ENCODE assay signal across 25 mouse cellular contexts in the genomic region with DNA sequence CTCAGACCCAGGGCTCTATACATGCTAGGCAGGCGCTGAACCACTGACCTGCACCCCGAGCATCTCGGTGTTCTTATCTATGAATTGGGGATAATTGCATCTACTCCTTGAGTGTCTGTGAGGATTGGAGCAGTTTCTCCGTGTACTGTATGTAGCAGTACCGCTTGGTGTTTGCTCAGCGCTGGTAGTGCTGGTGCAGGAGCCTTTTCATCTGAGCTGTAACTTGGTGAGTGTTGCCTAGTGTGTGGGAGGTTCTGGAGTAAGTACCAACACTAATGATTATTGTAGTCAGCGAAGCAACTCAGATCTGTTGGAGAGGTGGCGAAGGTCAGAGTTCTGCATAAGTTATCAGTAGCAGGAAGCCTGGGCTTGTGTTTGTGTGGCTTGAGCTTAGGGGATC. TPM values are rescaled to one million over a fixed set of nuclear protein-coding genes. Genes with fewer than 3 reads are reported as not detected.
A peak's percentile ranks its signal among the peaks of the same experiment; 100 is the strongest.
DNase-seq lines count a peak whose midpoint lies in the region; TF ChIP-seq lines count a peak whose summit lies in the region.
"Had no signal": no experiment of that assay in that cellular context is flagged by ENCODE, and none has a peak within 500 bp of the region (broad histone marks: within the 10 kb centered on the region; RNA-seq: fewer than 3 reads in every experiment).

No protein-coding gene starts in this region.

- 82% methylated on average over 8 of the region's 8 CpGs for WGBS in heart, embryonic 10.5 days

- H3K27ac ChIP-seq in heart, embryonic 10.5 days, result no peak overlapping the region
- no peak overlapping the region; the same call in 1 of the 2 replicates for H3K27ac ChIP-seq in layer of hippocampus, adult 2 months

- peak; percentile 66 for DNase-seq in heart, adult 11 months
- DNase-seq in heart, embryonic 10.5 days (ENCODE audit: low spot score), result no peak
- peak; percentile 14 for DNase-seq in right cerebral cortex, adult 18-20 months
- no peak for DNase-seq in right cerebral cortex, postnatal 10 days (ENCODE audit: low spot score in 2 of 2)
- DNase-seq in brain, adult 2 months (ENCODE audit: low read depth, low spot score), result peak; percentile 61
- DNase-seq in layer of hippocampus, adult 2 months (ENCODE audit: low spot score in 2 of 2), result no peak
- DNase-seq: adrenal gland, adult 2 months; adrenal gland, adult 8-10 months; adrenal gland, postnatal 10 days; adrenal gland, postnatal 14 days; adrenal gland, postnatal 25 days; adrenal gland, postnatal 36 days; B cell, adult 2 months; cerebellum, adult 11 months; cerebellum, adult 11-12 months; cerebellum, adult 18-20 months; cerebellum, adult 2 months had no signal

- no peaks in the 10 kb centered on the region for H3K27me3 ChIP-seq in heart, embryonic 10.5 days (ENCODE audit: insufficient read depth, poor library complexity, severe bottlenecking)
- H3K27me3 ChIP-seq: CH12.LX, Patski had no signal

- H3K9me3 ChIP-seq in heart, embryonic 10.5 days, result no peaks in the 10 kb centered on the region
- H3K9me3 ChIP-seq: G1E had no signal

- H3K4me1 ChIP-seq in heart, embryonic 10.5 days, result no peaks in the 10 kb centered on the region

- H3K4me3 ChIP-seq in heart, embryonic 10.5 days, result no peak overlapping the region
- no peak overlapping the region for H3K4me3 ChIP-seq in layer of hippocampus, adult 2 months

- TF ChIP-seq CTCF in layer of hippocampus, adult 2 months (conservative IDR thresholded peaks at IDR 0.05), result no peak

- peaks cover 61% of the 10 kb centered on the region for H3K36me3 ChIP-seq in heart, embryonic 10.5 days

RNA-seq across cellular contexts. Expression of a gene that starts 12.2 kb away (rescaled TPM):
- polyA plus RNA-seq in heart, embryonic 10.5 days (2016; fragmentation: Nextera tagmentation; extraction: Ambion mirVana), result 6.0 and 7.0 TPM in 2 replicates
- 10 to 100 TPM; 31.1 to 33.7 TPM for total RNA-seq in layer of hippocampus, adult 2 months (2021)

RNA-seq across cellular contexts. Expression of a gene that starts 12.2 kb away (rescaled TPM):
- 0.21 TPM in 1 of 2 replicates, not detected in the other for polyA plus RNA-seq in heart, embryonic 10.5 days (2016; fragmentation: Nextera tagmentation; extraction: Ambion mirVana)
- total RNA-seq in layer of hippocampus, adult 2 months (2021), result not detected
- total RNA-seq: adrenal gland, adult 18-20 months; adrenal gland, adult 2 months; adrenal gland, adult 8-10 months; adrenal gland, postnatal 10 days; adrenal gland, postnatal 14 days; adrenal gland, postnatal 25 days; adrenal gland, postnatal 36 days; CH12.LX; ES-E14; G1E; MEL had no signal
- polyA plus RNA-seq: activated CD4-positive, CD25-positive, alpha-beta regulatory T cell, adult 4 months; CD4-positive, CD25-positive, alpha-beta regulatory T cell, adult 4 months had no signal

RNA-seq across cellular contexts. Expression of a gene that starts 12.3 kb away (rescaled TPM):
- 119 and 122 TPM in 2 replicates for polyA plus RNA-seq in heart, embryonic 10.5 days (2016; fragmentation: Nextera tagmentation; extraction: Ambion mirVana)
- total RNA-seq in layer of hippocampus, adult 2 months (2021), result 10 to 100 TPM; 46.8 to 49.1 TPM

Comparison
In these comparisons a context has a peak if more than half of its experiments do, and no peak if none do; other contexts are left out.
1. DNase-seq: peak in heart, adult 11 months (single experiment), right cerebral cortex, adult 18-20 months (single experiment) and brain, adult 2 months (single experiment); none in heart, embryonic 10.5 days (single experiment), right cerebral cortex, postnatal 10 days (0 of 2) and layer of hippocampus, adult 2 months (0 of 2).